Mouse (Mus musculus) liver (tissue): ENCODE results near the gene Gm16181.
A peak's percentile ranks its signal among the peaks of the same experiment; 100 is the strongest.

ENCODE experiments used
- DNase-seq: peaks from one replicate; pipeline ENCODE4 v3.0.0-alpha.2; 2020; ENCODE audit warnings: mixed read lengths

The Gm16181 gene

DNA sequence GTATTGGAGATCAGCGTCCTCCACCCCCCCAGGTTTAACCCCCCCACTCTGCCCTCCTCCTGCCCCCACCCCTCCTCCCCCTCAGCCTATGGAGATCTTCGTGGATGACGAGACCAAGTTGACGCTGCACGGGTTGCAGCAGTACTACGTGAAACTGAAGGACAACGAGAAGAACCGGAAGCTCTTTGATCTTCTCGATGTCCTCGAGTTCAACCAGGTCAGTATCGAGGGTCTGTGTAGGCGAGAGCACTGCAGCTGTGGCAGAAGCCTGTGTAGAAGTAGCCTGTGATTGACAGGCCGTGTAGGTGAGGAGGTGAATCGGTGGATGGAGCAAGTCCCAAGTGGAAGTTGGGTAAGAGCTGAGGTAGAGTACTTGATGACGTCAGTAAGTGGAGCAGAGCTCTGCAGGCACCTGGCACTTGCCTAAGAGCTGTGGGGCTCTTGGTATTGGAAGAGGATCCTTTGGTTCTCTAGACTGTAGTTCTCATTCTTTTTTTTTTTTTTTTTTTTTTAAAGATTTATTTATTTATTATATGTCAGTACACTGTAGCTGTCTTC lies 30.6 kb downstream of the Gm16181 start:
- DNase-seq = no peak

- no peak for DNase-seq
Measured at GRCm38 (mm10) chr17:35251981-35252380, 31.3 kb downstream of the Gm16181 start.

GRCm38 (mm10) chr17:35252619-35253292 lies 32.1 kb downstream of the Gm16181 start:
- DNase-seq = no peak

GRCm38 (mm10) chr17:35253293-35254093 lies 32.9 kb downstream of the Gm16181 start:
- no peak for DNase-seq

- peak; percentile 73 for DNase-seq
Measured at GRCm38 (mm10) chr17:35254241-35255098, 33.8 kb downstream of the Gm16181 start.

DNA sequence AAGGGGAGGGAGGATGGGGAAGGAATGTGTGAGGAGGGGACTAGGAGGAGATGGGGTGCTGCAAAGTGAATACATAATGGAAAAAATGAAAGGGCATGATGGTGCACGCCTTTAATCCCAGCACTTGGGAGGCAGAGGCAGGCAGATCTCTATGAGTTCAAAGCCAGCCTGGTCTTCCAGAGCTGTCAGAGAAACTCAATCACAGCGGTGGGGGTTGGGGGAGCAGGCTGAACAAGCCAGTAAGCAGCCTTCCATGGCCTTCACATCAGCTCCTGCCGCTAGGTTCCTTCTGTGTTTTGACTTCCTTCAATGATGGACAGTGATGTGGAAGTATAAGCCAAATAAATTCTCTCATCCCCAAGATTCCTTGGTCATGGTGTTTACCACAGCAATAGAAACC lies 34.7 kb downstream of the Gm16181 start:
- DNase-seq = no peak

DNA sequence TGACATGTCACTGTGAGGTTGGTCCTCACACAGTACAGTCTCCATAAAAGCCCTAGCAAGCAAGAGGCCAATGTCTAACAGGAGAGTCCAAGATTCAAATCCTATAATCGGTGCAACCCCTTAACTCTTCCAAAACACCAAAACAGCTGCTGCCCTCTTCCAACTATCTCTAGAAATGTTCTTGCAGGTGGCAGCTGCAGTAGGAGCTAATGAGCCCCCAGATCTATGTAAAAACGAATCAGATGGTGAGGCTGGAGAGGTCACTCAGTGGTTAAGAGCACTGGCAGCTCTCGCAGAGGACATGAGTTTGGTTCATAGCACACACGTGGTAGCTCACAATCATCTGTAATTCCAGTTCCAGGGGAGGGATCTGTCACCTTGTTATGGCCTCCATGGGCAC lies 35.1 kb downstream of the Gm16181 start:
- no peak for DNase-seq

- DNase-seq = no peak
Measured at GRCm38 (mm10) chr17:35257378-35257777, 36.7 kb downstream of the Gm16181 start.

DNA sequence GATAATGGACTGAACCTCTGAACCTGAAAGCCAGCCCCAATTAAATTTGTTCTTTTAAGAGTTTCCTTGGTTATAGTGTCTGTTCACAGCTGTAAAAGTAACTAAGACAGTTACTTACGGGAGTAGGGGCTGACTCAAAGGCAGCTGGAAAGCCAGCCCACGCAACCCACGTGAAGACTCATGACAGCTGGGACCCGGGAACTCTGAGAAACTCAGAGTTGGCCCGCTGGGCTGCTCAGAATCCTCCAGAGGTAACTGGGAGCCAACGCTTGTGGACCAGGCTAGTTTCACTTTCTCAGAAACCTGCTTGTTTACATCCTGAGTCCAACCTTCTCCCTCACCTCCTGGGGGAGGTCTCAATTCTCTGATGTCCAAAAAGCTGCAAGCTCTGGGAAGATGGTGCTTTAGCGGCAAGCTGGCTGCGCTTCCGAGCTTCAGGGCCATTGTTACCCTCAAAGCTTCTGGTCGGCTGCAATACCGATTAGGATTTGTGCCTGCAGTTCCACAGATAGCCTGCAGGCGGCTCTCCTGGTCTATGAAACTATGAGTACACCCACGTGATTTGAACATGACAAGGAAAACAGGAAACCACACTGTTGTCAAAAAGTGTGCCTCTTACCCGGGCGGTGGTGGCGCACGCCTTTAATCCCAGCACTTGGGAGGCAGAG lies 37.3 kb downstream of the Gm16181 start:
- peak; percentile 93 for DNase-seq

GRCm38 (mm10) chr17:35258492-35259478 lies 38.2 kb downstream of the Gm16181 start:
- DNase-seq = peak; percentile 47

- no peak for DNase-seq
Measured at GRCm38 (mm10) chr17:35259621-35260020, 39.0 kb downstream of the Gm16181 start.

DNA sequence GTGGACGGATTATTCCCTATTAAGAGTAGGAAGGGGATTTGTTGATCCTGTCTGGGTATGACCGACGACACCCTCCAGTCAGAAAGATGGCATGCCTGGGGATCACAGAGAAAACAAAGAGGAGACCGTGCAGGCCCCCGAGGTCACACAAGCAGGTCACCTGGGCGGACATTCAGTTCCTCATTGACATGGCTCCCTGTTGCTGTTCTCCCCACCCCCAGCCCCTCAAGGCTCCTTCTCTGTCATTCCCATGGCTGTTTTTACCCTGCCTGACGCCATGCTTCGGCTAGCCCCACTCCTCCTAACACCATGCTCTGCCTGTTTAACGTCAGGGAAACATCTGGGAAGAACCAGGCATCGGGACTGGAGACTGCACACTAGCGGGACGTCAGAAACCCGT lies 41.0 kb downstream of the Gm16181 start:
- DNase-seq = no peak

GRCm38 (mm10) chr17:35262664-35263522 lies 42.3 kb downstream of the Gm16181 start, which contains the start of gene H2-D1:
H2-D1 (plus strand) TSS chr17:35262730.
- peak; percentile 90 for DNase-seq

GRCm38 (mm10) chr17:35263523-35263883 lies 42.9 kb downstream of the Gm16181 start:
- DNase-seq = peak; percentile 32

DNA sequence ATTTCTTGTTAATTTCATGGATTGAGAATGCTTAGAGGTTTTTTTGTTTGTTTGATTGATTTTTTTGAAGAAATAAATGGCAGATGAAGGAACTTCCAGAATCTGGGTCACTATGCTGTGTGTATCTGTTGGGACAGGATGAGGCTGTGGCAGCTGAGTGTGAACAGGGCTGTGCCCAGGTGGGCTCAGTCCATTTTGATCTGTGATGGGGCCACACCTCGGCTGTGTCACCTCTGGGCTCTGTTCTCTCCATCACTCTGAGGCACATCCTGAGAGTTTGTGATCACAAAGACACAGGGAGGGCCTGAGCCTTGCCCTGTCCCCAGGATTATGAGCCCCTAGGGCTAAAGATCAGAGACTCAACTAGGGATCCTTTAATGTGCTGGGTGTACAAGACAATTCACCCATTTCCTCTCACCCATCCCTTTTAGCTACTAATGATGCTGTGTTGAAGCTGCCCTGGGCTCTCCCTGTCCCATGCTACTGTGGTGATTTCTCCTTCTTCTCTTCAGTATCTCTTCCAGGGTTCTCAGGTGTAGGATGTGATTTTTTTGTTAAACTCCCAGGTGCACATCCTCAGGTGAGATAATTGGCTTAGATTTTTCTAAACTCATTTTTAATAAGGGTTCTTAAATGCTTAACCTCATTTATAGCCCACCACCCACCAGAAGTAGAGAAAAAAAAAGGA lies 46.9 kb downstream of the Gm16181 start:
- no peak for DNase-seq

GRCm38 (mm10) chr17:35269653-35270347 lies 49.2 kb downstream of the Gm16181 start:
- peak; percentile 62 for DNase-seq

- DNase-seq = no peak
Measured at GRCm38 (mm10) chr17:35272249-35272648, 51.6 kb downstream of the Gm16181 start.
